Mouse (Mus musculus) liver, embryonic 14.5 days (tissue): Measurements from ENCODE around the gene Gm49366.

Experiments used
- CTCF ChIP-seq: IDR thresholded peaks from 2 replicates; pipeline ENCODE4 v1.5.1; 2016; ENCODE audit warnings: antibody characterized with exemption, low read depth, control low read depth
- EP300 ChIP-seq: IDR thresholded peaks from 2 replicates; pipeline ENCODE4 v1.6.1; 2016; ENCODE audit warnings: antibody characterized with exemption, low read depth

GRCm38 (mm10) chr12:84053679-84054391 is 15.1 kb downstream of the Gm49366 start:
- peak; percentile 24; the same call in 1 of the 2 replicates for TF ChIP-seq CTCF
- no peak for TF ChIP-seq EP300
